Mouse (Mus musculus) small intestine, adult 2 months (tissue): ENCODE measurements at regions not wholly inside any gene's neighbourhood (a gene's known extent, or its start where the extent isn't known, plus 50 kb on each side); places are given as distances from the start of the nearest gene placed in this dataset.

Experiments
- CTCF ChIP-seq: fragments of 200-500 bp; IDR thresholded peaks from 2 replicates; pipeline ENCODE4 v1.5.1; 2012; ENCODE audit warnings: low read depth, mild to moderate bottlenecking, control low read depth, inconsistent platforms, low read length, moderate library complexity, mixed read lengths; ENCODE audit not compliant: insufficient replicate concordance, insufficient read length; ENCODE audit errors: extremely low read depth
- POLR2A ChIP-seq: fragments of 200-500 bp; IDR thresholded peaks from 2 replicates; pipeline ENCODE4 v1.6.1; 2012; ENCODE audit warnings: low read depth, mild to moderate bottlenecking, control low read depth, inconsistent platforms, low read length, moderate library complexity

DNA sequence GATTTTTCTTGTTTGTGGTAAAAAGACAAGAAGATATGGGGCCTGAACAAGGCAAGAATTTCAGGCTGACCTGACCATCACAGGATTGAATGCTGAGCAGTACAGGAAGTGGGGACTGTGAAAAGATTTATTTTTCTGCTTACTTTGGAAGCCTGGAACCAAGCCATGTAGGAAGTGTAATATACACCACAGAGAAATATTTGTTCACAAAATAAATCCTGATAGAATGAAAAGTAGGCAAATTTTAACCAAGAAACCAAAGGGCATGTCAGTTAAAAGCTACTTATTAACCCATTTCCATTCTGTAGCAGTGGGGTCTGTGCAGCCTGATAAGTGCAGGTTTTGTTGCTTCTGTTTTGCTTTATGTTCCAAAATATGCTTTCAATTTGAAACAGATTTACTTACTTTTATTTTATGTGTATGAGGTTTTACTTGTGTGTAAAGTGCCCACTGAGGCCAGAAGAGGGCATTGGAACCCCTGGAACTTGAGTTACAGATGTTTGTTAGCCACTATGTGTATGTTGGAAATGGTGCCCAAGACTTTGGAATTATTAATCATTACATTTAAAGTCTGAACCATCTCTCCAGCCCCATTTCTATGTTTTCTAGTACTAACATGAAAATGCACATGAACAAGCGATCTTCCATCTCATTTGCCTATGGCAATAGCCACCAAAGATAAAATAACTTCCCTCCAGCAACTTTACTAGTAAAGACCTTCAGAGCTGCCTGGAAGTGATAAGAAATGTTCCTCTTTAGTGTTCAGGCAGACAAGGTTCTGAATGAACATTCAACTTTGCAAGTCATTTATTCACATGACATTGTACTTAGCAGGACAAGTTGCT, 98.2 kb upstream of the Gprin3 start:
- no peak for TF ChIP-seq CTCF
- TF ChIP-seq POLR2A = no peak
